ENCODE assay signal across 11 mouse cellular contexts in genomic region chr5:112641131-112641530, GRCm38 (mm10).
DNase-seq lines count a peak whose midpoint lies in the region; ATAC-seq lines count a peak whose summit lies in the region.
"Had no signal": no experiment of that assay in that cellular context is flagged by ENCODE, and none has a peak within 500 bp of the region (broad histone marks: within the 10 kb centered on the region; RNA-seq: fewer than 3 reads in every experiment).

No protein-coding gene starts in this region.

- H3K36me3 ChIP-seq in kidney, embryonic 15.5 days, result no peaks in the 10 kb centered on the region
- H3K36me3 ChIP-seq in embryonic facial prominence, embryonic 15.5 days, result no peaks in the 10 kb centered on the region
- no peaks in the 10 kb centered on the region for H3K36me3 ChIP-seq in intestine, embryonic 16.5 days (ENCODE audit: control insufficient read depth, insufficient read depth, low read length)
- no peaks in the 10 kb centered on the region for H3K36me3 ChIP-seq in neural tube, embryonic 11.5 days (ENCODE audit: control insufficient read depth, insufficient read depth, low read length)

- H3K9me3 ChIP-seq in kidney, embryonic 15.5 days (replicated peaks), result no peaks in the 10 kb centered on the region
- H3K9me3 ChIP-seq in embryonic facial prominence, embryonic 15.5 days (replicated peaks), result no peaks in the 10 kb centered on the region
- H3K9me3 ChIP-seq in intestine, embryonic 16.5 days (ENCODE audit: control insufficient read depth, low read length), result 0 out of 2 replicates have a peak, but pooled peaks cover 4% of the 10 kb centered on the region
- H3K9me3 ChIP-seq in neural tube, embryonic 11.5 days (ENCODE audit: control insufficient read depth, low read length), result no peaks in the 10 kb centered on the region

- 12% methylated on average over 20 of the region's 20 CpGs for WGBS in kidney, embryonic 15.5 days
- 10% methylated on average over 20 of the region's 20 CpGs for WGBS in embryonic facial prominence, embryonic 15.5 days
- 14% methylated on average over 20 of the region's 20 CpGs for WGBS in intestine, embryonic 16.5 days
- 11% methylated on average over 20 of the region's 20 CpGs for WGBS in neural tube, embryonic 11.5 days

- peak overlapping the region; percentile 49 for H3K4me2 ChIP-seq in kidney, embryonic 15.5 days
- H3K4me2 ChIP-seq in embryonic facial prominence, embryonic 15.5 days (replicated peaks), result 0 out of 2 replicates have a peak overlapping the region, but pooled peaks have one; percentile 11
- H3K4me2 ChIP-seq in intestine, embryonic 16.5 days (ENCODE audit: low read depth, low read length), result 0 out of 2 replicates have a peak overlapping the region, but pooled peaks have one; percentile 16
- H3K4me2 ChIP-seq in neural tube, embryonic 11.5 days (ENCODE audit: low read depth), result peak overlapping the region; percentile 33; the same call in 1 of the 2 replicates

- no peak overlapping the region; the same call in 1 of the 2 replicates for H3K9ac ChIP-seq in kidney, embryonic 15.5 days
- no peak overlapping the region for H3K9ac ChIP-seq in embryonic facial prominence, embryonic 15.5 days
- peak overlapping the region; percentile 14; the same call in 1 of the 2 replicates for H3K9ac ChIP-seq in intestine, embryonic 16.5 days (ENCODE audit: low read depth, low read length)
- H3K9ac ChIP-seq in neural tube, embryonic 11.5 days (ENCODE audit: low read length), result no peak overlapping the region

- H3K27ac ChIP-seq in kidney, embryonic 15.5 days, result no peak overlapping the region
- no peak overlapping the region for H3K27ac ChIP-seq in embryonic facial prominence, embryonic 15.5 days (replicated peaks)
- H3K27ac ChIP-seq in intestine, embryonic 16.5 days (ENCODE audit: low read length), result no peak overlapping the region
- H3K27ac ChIP-seq in neural tube, embryonic 11.5 days (ENCODE audit: low read depth, low read length), result no peak overlapping the region

- H3K27me3 ChIP-seq in kidney, embryonic 15.5 days, result peaks cover 26% of the 10 kb centered on the region
- peaks cover 13% of the 10 kb centered on the region; the same call in 1 of the 2 replicates for H3K27me3 ChIP-seq in embryonic facial prominence, embryonic 15.5 days
- no peaks in the 10 kb centered on the region for H3K27me3 ChIP-seq in intestine, embryonic 16.5 days (replicated peaks; ENCODE audit: control insufficient read depth, insufficient read depth, low read length)
- no peaks in the 10 kb centered on the region for H3K27me3 ChIP-seq in neural tube, embryonic 11.5 days (ENCODE audit: control insufficient read depth, insufficient read depth, low read length)

- no peak for DNase-seq in kidney, adult 18-20 months
- DNase-seq in neural tube, embryonic 11.5 days (ENCODE audit: low spot score), result no peak
- DNase-seq in ovary, postnatal 36 days (ENCODE audit: low spot score), result no peak
- DNase-seq in urinary bladder, postnatal 4 days (ENCODE audit: low spot score in 2 of 2), result no peak
- DNase-seq: gastrocnemius, postnatal 10 days; kidney, adult 9 months; spleen, adult 18-20 months had no signal

- peaks cover 18% of the 10 kb centered on the region for H3K4me1 ChIP-seq in kidney, embryonic 15.5 days
- H3K4me1 ChIP-seq in embryonic facial prominence, embryonic 15.5 days, result peaks cover 12% of the 10 kb centered on the region; the same call in 1 of the 2 replicates
- 0 out of 2 replicates have a peak, but pooled peaks cover 3% of the 10 kb centered on the region for H3K4me1 ChIP-seq in intestine, embryonic 16.5 days (ENCODE audit: control insufficient read depth, insufficient read depth, low read length)
- H3K4me1 ChIP-seq in neural tube, embryonic 11.5 days (ENCODE audit: control insufficient read depth, insufficient read depth, low read length), result peaks cover 6% of the 10 kb centered on the region

- ATAC-seq in kidney, embryonic 15.5 days (replicated peaks; ENCODE audit: low FRiP score), result no peak; the same call in 1 of the 2 replicates
- ATAC-seq in embryonic facial prominence, embryonic 15.5 days (ENCODE audit: insufficient number of reproducible peaks, low FRiP score, low TSS enrichment, low read depth), result no peak
- no peak for ATAC-seq in intestine, embryonic 16.5 days
- ATAC-seq in neural tube, embryonic 11.5 days (ENCODE audit: insufficient read depth, low FRiP score, low TSS enrichment), result no peak
- ATAC-seq: activated CD4-positive, CD25-positive, alpha-beta regulatory T cell, adult 4 months had no signal

- H3K4me3 ChIP-seq in kidney, embryonic 15.5 days (replicated peaks), result peak overlapping the region; percentile 22
- no peak overlapping the region for H3K4me3 ChIP-seq in embryonic facial prominence, embryonic 15.5 days (replicated peaks)
- no peak overlapping the region for H3K4me3 ChIP-seq in intestine, embryonic 16.5 days (ENCODE audit: low read length)
- no peak overlapping the region for H3K4me3 ChIP-seq in neural tube, embryonic 11.5 days (ENCODE audit: low read depth, low read length)
